Mouse (Mus musculus): ENCODE data around the gene Pla1a. TPM values are rescaled to one million over a fixed set of nuclear protein-coding genes. Genes with fewer than 3 reads are reported as not detected.

Gene Pla1a
- 1.7 TPM for polyA plus RNA-seq (2014; fragmentation: Illumina TruSeq; extraction: RNeasy Lipid Tissue Mini Kit (QIAGEN cat#74804); ENCODE audit: low read depth, low replicate concordance)

DNA sequence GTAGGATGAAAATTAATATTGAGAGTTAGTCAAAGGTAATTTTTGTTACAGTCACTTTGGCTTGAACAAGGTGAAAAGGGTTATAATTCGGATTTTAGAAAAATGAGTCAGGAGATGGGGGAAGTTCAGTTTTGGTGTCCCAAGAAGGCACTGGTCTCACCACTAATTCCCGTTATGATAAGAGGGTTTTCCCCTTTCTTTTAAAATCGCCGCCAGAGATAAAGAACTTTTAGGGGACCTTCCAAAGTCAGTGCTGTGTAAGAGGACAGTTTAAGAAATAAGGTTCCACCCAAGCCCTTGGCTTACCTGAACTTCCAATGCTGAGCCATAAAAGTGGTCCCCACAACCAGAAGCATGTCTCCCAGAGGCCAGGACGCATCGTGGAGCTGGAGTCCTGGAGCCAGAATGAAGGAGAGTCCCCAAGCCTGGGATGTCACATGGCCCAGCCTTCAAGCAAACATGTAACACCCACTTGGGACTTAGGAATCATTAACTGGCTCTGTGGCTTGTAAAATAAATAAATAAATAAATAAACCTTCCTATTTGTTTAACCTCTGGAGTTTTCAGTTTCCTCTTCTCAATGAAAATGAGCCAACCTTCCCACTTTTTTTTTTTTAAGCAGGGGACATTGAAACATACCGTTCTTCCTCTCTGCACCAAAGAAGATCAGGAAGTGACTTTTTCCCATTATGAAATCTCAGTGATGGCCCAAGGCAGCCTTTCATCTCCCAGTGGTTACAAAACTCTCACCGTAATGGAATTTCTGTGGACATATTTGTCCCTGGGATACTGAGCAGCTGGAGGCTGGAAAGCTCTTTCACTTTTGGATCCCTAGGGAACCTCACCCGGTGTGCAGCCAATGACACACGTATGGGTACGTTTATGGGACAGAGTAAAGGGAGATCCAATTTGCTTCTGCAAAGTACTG, at the start of gene Pla1a:
TSS of gene Pla1a (minus strand) at position 648 of the 928 bp plus-strand sequence.

DNA sequence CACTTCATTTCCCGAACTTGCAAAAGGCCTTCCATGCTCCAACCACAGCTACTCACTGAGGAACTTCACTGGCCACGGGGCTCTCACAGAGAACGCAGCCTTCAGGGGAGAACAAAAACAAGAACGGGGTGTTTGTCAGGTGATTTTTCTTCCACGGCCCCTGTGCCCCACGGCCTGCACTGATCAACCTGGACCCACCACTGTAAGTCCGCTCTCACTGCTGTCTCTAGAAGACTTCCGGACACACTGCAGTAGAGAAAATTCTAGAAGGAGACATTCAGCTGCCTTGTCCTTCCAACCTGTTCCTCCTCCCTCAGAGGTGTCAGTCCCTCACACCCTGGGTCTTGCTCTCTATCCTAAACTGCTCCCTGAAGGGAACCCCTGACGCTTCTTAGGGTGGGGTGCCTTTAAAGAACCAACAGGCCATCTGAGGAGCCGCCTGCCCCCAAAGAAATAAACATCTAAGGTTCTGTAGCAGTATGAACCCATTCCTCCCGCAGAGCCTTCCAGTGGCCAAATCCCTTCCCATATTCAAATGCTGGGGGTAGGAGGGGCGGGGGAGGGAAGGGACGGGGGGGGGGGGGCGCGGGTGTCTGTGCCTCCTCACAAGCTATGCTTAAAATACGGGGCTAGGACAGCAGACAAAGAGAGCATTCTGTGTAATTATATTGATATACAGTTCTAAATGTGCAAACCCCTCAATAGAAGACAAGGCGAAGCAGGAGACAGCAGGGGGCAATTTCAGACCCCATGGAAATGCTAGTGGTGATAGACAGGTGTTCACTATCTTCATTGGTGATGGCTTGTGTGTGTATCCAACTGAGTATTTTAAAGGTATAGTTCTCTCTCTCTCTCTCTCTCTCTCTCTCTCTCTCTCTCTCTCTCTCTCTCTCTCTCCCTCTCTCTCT, 22.8 kb upstream of the Pla1a start, which contains the start of gene Cd80:
TSS of gene Cd80 (plus strand) at position 51 of the 908 bp plus-strand sequence.

DNA sequence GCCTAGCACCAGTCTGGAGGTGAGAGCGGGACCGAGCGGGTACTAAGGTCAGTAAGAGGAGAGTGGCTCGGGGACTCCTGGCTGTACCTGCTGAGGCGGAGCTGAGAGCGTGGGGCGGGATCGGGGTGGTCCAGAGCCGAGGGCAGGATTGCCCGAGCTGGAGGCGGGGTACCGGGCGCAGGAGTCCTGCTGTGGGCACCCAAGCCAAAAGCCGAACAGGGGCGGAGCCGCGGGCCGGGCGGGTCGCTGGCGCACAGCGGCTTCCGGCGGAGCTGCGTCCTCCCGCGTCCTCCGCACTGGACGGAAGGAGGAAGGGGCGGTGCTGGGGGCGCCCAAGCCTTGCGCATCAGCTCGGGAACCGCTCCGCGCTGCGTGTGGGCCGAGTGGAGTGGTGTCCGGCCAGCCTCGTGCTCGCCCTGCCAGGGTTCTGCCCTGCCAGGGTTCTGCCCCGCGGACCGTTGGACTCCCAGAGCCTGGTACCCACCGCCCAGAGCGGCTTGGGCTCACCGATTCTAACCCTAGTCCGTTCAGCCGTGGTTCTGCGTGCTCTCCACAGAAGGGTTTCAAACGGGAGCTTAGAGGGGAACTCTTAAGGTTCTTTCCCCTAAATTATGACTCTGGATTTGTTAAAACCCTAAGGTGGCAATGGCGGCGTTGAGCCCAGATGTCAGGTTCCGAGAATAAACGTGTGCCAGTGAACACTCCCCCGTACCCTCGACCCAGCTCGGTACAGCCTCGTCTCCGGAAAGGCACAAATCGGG, 19.7 kb upstream of the Pla1a start, which contains the start of gene Adprh:
TSS of gene Adprh (minus strand) at position 262 of the 761 bp plus-strand sequence.

DNA sequence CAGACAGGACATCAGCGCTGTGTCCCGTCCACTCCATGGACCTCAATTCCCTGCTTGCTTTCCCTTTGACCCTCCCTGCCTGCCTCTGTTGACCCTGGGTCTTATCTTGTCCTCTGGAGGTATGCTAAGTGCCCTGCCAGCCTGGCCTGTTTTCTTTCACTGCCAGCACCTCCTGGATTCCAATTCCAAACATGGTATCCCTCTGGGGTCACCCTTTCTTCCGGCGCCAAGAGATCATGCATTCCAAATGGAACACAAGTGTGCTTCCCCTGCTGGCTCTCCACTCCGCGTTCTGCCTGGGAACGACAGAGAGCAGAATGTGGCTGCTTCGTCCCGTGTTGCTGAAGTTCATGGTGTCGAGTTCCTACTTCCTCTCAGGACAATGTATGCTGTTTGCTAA, 71.0 kb downstream of the Pla1a start, which contains the start of gene Popdc2:
TSS of gene Popdc2 (plus strand) at position 277 of the 400 bp plus-strand sequence.

GRCm38 (mm10) chr16:38346529-38347325, 86.2 kb downstream of the Pla1a start, which contains the start of the genes Cox17 and Gm21987:
Gene Cox17 (plus strand): TSS chr16:38346991.
Gene Gm21987 (plus strand): TSS chr16:38347040.

Other genes starting within 250 kb of the Pla1a start
- 0.18 TPM for gene Nr1i2, start 138.3 kb downstream of the Pla1a start, polyA plus RNA-seq (2014; fragmentation: Illumina TruSeq; extraction: RNeasy Lipid Tissue Mini Kit (QIAGEN cat#74804); ENCODE audit: low read depth, low replicate concordance)
- gene Maats1, start 91.0 kb downstream of the Pla1a start, polyA plus RNA-seq (2014; fragmentation: Illumina TruSeq; extraction: RNeasy Lipid Tissue Mini Kit (QIAGEN cat#74804); ENCODE audit: low read depth, low replicate concordance), result 40.9 TPM
- 38.7 TPM for gene Cox17, start 86.2 kb downstream of the Pla1a start, polyA plus RNA-seq (2014; fragmentation: Illumina TruSeq; extraction: RNeasy Lipid Tissue Mini Kit (QIAGEN cat#74804); ENCODE audit: low read depth, low replicate concordance)
- not detected for gene Gm21987, start 86.1 kb downstream of the Pla1a start, polyA plus RNA-seq (2014; fragmentation: Illumina TruSeq; extraction: RNeasy Lipid Tissue Mini Kit (QIAGEN cat#74804); ENCODE audit: low read depth, low replicate concordance)
- gene Popdc2, start 70.9 kb downstream of the Pla1a start, polyA plus RNA-seq (2014; fragmentation: Illumina TruSeq; extraction: RNeasy Lipid Tissue Mini Kit (QIAGEN cat#74804); ENCODE audit: low read depth, low replicate concordance), result 0.34 TPM
- 11.1 TPM for gene Adprh, start 19.6 kb upstream of the Pla1a start, polyA plus RNA-seq (2014; fragmentation: Illumina TruSeq; extraction: RNeasy Lipid Tissue Mini Kit (QIAGEN cat#74804); ENCODE audit: low read depth, low replicate concordance)
- 0.20 TPM for gene Cd80, start 22.4 kb upstream of the Pla1a start, polyA plus RNA-seq (2014; fragmentation: Illumina TruSeq; extraction: RNeasy Lipid Tissue Mini Kit (QIAGEN cat#74804); ENCODE audit: low read depth, low replicate concordance)
- 5.6 TPM for gene Timmdc1, start 89.5 kb upstream of the Pla1a start, polyA plus RNA-seq (2014; fragmentation: Illumina TruSeq; extraction: RNeasy Lipid Tissue Mini Kit (QIAGEN cat#74804); ENCODE audit: low read depth, low replicate concordance)
- 6.6 TPM for gene Poglut1, start 117.1 kb upstream of the Pla1a start, polyA plus RNA-seq (2014; fragmentation: Illumina TruSeq; extraction: RNeasy Lipid Tissue Mini Kit (QIAGEN cat#74804); ENCODE audit: low read depth, low replicate concordance)
- gene Tmem39a, start 125.6 kb upstream of the Pla1a start, polyA plus RNA-seq (2014; fragmentation: Illumina TruSeq; extraction: RNeasy Lipid Tissue Mini Kit (QIAGEN cat#74804); ENCODE audit: low read depth, low replicate concordance), result 23.9 TPM

All from testis, adult 10 weeks (tissue).